Mouse (Mus musculus): ENCODE data around the gene Asz1.

Asz1 gene

GRCm38 (mm10) chr6:18007356-18007755 is 101.5 kb downstream of the Asz1 start:
- DNase-seq (ENCODE audit: low spot score), result no peak

DNA sequence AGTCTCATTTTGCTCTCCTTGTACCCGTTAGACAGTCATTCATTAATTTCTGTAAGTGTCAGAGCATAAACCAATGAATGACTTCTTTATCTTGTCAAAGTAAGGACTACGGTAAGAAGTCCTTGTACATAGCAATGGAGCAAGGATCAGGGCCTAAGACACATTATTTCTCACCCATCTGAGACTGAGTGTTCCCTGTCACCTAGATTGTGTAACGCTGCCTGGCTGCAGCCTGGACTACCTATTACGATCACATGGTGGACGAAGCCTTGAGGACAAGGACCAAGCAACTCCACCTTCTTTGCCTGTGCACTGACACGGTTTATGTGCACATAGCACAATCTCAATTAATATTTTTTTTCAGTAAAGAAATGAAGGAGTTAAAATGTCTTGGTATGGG is 106.8 kb downstream of the Asz1 start:
- DNase-seq (ENCODE audit: low spot score), result no peak
